Mouse (Mus musculus) cortical plate, adult 2 months (tissue): Measurements from ENCODE around the gene Dnase2b.

ENCODE experiments used
- CTCF ChIP-seq: fragments of 200-500 bp; IDR thresholded peaks from 2 replicates; pipeline ENCODE4 v1.5.1; 2011; ENCODE audit warnings: mild to moderate bottlenecking, control low read depth, low read length; ENCODE audit not compliant: insufficient read depth; ENCODE audit errors: extremely low read depth
- POLR2A ChIP-seq: fragments of 200-500 bp; IDR thresholded peaks from 2 replicates; pipeline ENCODE4 v1.6.1; 2011; ENCODE audit warnings: mild to moderate bottlenecking, low read length, control low read depth; ENCODE audit not compliant: insufficient read depth; ENCODE audit errors: extremely low read depth

DNA sequence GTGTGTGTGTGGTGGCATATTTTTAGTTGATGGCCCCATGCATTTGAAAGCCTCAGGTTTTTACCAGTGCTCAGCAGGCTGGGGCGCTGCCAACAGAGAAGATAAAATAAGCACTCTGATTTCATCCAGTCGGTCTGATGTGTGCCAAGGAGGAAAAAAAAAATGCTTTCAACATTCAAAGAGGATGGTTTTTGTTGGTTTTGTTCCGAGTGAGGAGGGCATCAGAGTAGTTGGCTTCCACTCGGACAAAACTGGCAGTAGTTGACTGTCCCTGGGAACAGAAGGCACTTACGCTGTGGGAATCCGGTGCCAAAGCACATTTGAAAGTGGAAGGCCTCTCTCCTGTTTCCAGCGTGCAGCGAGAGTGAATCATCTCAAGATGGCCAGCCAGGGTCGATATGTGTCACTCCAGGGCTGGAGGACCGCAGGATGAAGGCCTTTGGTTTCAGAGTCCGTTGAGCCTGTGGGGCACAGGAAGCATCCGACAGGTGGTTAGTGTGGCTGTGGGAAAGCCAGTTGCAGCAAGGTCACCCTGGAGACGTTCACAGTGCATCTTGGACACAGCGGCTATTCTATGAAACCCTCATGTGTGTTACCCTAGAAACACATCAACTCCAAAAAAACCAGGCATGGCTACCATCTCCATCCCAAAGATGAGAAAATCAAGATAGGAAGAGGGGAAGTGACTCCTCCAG, 5.3 kb upstream of the Dnase2b start:
- no peak for TF ChIP-seq CTCF
- no peak for TF ChIP-seq POLR2A
